Mouse (Mus musculus) kidney, postnatal 36 days (tissue): ENCODE measurements at regions not wholly inside any gene's neighbourhood (a gene's known extent, or its start where the extent isn't known, plus 50 kb on each side); places are given as distances from the start of the nearest gene placed in this dataset.

Source experiments
- DNase-seq, 2 experiments: peaks; one replicate each; pipeline ENCODE4 v3.0.0; 2021 to 2022; ENCODE audit warnings: mixed read lengths in 2 of 2

DNA sequence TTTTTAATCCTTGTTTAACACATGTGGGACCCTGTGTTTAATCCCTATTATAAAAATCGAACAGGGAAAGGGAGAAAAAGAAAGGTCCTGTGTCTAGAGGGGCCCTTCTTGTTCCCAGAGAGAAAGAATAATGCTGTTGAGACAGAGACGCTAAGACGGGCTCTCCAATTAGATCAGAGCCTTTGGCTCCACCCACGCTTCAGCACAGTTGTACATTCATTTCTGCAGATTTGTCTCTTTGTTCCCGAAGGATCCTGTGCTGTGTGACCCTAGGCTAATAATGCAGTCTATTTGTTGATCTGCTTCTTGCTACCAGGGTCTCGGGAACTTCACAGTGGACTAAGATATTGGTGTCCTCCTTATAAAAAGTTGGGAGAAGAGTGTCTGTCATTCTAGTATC lies 92.0 kb downstream of the Cdc5l start:
- DNase-seq: no peak

DNA sequence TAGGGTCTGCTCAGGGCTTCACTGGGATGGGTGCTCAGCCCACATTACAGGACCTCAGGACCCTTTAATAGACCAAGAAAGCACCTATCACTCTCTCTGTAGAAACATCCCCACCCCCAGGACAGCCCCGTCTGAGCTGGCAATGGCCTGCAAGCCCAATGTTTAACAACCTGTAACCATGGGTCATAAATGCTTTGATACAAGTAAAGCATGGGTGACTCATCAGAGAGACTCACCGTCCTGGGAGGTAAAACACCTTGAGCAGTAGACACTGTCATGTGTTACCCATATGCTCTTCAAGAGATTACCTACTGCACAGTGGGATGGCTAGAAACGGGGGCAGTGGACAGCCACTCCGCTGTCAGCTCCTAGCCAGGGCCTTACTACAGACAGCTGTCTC lies 92.7 kb downstream of the Cdc5l start:
- DNase-seq: no peak

DNA sequence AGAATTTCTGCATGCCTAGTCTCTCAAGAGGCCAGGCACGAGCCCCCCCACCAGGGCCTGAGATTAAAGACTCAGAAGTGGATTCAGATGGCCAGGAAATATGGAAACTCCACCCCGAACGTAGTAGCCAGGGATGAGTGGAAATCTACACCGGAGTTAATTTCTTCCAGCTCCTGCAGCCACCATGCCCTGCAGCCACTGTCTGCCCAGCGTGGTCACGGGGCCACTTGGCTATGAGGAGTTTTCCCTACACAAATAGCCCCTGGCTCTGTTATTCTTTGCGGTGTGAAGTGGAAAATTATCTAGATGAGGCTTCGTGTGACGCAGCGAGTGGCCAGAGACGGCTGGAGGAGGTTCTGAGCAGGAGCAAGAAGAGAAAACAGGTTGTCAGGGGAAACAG lies 94.3 kb downstream of the Cdc5l start:
- no peak for DNase-seq

DNA sequence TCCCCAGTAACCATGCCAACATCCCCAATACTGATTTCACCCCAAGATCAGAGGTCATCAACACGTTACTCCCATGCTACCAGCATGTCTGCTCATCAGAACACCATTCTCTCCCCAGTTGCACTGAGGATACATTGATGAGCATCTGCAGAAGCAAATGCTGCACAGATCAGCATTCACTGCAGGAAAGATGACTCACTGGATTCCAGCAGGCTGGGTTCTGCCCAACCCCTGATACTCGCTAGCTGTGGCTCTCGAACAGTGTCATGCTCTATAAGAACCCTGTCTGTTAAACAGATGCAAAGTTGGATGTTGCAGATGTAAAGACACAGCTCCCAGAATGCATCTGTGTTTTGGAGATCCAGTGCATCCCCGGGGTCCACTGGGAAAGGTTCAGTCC lies 95.5 kb downstream of the Cdc5l start:
- no peak for DNase-seq

DNA sequence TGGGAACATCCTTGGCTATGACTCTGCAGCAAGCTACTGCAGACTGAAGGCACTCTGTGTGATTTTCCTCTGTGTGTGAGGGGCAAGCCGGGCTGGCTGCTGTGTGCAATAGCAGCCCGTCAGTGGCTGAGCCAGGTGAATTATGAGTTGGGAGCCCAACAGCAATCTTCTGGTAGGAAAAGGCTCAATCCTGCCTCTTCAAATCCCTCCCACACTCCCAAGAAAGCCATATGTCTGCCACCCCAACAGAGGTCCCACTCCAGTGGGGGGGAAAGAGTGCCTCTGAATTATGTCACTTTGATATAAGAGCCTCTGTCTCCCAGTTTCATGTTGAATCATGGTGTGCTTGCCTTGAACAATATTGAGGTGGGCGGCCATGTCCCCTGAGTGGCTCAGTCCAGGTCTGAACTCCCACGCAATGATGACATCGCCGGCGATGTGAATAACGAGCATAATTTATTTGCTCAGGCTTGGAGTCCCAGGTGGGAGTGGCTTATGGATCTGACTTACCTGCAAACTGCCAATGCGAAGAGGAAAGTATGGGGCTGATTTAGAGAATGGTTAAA lies 97.9 kb downstream of the Cdc5l start:
- DNase-seq: no peak

DNA sequence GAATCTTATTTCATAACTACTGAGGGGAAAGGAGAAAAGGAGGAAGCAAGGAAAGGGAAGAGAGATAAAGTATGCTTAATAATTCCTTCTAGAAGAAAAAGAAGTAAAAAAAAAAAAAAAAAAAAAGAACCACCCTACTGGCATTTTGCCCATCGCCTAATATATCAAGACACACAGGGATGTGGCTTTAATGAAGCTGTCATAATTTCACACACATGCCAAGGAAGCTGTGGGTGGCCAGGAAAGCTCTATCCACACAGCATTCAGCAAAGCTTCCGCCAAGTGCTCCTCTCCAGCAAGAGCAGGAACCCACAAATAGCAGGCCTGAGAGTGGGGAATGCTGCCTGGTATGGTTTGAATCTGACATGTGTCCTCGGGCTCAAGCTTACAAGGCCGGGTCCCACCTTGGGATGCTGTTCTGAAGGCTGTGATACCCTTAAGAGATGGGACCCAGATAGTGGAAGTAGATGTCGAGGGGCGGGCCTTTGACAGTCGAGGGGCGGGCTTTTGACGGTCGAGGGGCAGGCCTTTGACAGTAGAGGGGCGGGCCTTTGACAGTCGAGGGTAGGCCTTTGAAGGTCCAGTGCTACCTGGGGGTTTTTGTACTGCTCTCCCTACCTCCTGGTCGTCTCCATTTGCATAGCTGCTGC lies 98.7 kb downstream of the Cdc5l start:
- no peak for DNase-seq

DNA sequence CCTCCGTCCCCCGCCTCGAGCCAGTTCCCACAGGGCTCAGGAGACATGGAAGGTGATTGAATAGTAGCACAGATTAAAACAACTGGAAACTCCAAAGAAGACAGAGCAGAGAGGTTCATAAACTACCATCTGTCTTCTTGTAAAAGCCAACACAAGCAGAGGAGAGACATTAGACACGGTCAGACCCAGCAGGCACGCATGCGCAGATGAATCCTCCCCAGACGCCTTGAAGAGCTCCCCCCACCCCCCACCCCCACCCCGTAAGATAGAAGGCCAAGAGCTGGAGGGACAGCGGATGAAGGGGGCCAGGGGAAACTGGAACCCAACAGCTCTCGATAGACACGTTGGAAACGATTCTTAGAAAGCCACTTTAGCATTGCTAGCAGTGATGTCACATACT lies 101.2 kb downstream of the Cdc5l start:
- no peak for DNase-seq

DNA sequence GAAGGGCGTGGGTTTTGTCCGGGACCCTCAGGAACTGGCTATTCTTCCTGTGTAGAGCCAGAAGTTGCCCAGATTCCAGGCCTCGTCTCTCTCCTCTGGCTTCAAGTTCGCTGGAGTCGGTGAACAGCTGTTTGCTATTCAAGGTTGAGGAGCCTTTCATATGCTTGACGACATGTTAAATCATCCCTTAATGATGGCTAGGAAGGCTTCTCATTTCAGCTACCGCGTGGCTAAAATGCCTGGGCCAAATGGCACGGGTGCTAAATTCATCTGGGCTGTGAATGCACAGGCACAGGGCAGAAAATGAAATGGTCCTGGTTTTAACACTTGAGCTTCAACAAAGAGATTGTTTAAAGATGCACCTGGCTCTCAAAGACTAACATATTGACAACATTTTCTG lies 104.3 kb downstream of the Cdc5l start:
- DNase-seq: no peak

DNA sequence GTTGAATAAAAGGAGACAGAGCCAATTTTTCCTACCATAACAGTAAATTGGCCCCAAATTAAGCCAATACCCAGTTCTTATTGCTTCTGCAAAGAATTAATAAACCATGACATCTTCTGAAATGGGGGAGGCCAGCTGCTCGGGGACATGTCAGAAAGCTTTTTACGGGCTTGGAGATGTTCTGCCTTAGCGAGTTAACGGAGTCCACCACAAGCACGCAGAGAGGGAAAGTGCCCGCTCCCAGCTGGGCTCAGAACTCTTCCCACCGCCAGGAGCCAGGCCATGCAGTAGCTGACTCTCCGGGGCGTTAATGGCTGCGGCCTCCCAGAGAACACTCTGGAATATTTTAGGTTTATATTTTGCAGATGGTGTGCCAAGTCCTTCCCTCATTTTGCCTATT lies 106.8 kb downstream of the Cdc5l start:
- DNase-seq: no peak

DNA sequence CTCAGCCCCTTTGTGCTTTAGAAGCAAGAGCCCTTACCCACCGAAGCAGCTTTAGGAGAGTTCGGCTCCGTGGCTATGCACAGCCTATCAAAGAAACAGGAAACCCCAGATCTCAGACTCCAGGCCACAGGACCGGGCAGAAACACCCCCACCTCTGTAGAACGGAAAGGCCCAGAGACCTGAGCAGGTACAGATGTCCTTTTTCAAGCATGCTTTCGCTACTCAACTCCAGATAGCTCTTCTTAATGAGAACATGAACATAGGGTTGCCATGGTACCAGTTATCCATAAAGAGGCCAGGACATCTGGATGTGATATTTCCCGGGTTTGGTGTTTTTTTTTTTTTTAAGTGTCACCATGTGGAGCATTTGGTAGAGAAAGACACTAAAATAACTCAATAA lies 107.4 kb downstream of the Cdc5l start:
- DNase-seq: no peak

DNA sequence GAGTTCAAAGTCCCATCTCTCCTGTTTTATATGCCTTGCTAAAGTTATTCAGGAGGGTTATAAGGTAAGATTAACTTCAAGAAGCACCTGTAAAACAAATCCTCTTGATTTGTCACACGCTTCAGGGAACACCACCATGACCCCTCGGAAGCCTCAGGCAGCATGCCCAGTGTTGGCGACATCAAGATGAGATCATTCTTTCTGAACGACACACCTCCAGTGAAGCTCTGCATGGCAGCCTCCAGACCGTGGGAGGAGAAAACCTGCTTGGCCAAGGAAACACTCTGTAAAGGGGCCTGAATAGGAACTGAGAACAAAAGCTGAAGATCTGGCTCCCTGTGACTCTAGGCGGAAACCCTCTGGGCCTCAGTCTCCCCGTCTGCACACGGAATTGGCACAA lies 110.7 kb downstream of the Cdc5l start:
- DNase-seq: peak; percentile 19 to 57

DNA sequence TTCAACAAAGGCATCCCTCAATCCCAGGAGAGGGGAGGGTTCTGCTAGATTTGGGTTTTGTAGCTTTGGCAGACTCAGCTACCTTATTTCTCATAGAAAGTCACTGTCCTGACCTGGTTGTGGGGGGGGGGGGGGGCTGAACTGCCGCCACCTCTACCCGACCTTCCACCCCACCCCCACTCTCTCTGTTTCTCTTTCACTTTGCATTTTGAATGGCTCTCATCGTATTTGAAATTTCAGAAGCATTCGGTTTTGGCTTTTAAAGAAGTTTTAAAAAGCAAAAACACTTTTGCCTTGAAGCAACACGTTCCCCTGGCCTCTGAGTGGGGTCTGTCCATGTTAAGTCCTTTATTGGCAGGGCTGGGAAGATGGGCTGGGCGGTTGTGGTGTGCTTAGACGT lies 113.5 kb downstream of the Cdc5l start:
- DNase-seq: no peak

DNA sequence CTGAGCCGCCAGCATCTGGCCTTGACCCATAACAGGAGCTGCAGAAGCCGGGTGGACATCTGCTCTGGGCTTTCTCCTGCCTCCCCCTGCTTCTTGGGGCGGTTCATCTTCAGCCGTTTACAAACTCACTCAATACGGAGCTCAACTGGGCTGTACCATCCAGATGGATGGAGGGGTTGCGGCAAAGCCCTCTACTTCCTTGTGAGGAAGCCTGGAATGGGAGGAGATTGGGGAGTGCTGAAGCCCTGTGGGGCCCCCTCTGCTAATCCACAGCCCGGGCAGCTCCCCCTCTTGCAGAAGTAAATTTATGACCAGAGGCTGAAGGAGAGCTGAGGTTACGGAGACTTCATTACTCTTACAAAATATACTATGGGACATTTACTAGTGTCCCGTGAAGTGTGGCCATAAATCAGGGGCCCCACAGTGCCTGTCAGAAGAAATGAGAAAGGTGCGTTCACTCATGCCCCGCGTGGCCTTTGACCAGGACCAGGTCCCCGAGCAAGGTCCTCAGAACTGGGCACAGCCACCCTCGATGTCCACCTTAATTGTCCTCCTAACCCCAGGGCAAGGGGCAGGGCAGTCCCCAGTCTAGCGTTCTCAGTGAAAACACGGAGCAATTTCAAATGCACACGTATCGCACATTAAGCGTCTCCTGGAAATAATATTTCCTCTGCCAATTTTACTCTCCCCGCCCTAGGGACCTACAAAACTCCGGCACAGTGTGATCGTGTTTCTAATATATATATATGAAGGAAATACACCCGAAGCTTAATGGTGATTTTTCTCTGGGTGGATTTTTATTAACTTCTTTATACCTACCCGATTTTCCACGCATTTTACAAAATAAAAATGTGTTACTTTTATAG lies 115.1 kb downstream of the Cdc5l start:
- peak; percentile 52 to 72 for DNase-seq

DNA sequence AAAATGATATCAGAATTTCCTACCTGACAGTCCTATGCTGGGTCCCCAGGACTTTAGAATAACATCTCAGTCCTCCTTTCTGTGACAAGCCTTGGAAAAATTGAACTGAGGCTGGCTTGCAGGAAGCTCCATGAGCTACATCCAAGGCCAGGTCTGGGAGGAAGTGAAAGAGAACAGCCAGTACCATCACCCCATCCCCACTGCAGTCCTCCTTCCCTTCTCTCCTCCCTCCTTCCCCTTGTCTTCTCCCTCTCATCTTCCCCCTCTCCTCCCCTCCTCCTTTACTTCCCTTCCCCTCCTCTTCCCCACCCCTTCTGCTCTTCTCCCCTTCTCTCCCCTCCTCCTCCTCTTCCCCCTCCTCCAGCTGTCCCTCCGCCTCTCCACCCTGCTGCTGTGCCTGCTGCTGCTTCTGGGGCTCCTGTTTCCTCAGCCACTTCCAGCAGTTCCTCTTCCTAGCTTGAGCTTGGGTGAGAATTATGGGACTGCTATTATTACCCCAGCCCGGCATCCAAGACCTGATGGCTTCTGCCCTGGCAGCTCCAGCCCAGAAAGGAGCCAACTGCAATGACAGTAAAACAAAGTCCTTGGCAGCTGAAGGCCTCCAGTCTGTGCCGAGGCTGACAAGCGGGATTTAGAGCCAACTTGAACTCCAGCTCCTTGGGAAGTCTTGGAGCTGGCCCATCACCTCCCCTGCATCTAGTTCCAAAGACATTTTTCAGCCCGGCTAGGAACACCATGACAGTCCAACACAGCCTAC lies 120.8 kb downstream of the Cdc5l start:
- DNase-seq: peak; percentile 28 to 33

DNA sequence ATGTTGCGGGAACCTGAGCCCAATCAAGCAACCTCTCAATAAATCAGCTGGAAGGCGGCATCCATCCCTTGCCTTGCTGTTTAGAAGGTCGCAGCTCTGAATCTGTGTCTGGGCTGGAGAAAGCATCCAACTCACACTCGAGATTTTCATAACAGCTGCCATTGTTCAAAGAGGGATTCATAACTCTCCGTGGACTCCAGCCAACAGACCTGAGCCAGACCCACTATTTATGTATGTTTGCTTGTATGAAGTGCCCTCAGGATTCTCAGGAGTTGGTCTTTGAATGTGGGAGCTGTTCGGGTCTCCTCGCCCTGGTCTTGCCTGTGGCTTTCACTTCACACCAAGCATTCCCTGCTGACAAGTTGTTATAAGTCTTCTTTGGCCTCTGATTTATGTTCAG lies 127.0 kb downstream of the Cdc5l start:
- no peak for DNase-seq

DNA sequence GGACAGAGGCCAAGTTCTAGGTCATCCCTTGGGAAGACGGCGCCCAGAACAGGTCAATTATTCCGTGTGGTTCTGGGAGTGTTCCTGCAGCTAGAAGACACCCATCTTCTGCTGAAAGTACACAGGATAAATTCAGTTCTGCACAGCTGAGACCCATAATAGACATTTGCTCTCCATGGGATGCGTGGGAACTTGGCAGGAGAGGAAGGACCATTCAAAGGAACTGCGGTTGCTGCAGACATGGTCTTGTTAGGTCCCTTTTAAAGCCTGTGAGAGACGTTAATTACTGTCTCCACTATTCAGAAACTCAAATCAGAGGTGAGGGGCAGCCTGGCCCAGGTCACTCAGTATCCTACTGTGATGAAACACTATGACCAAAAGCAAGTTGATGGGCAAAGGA lies 130.4 kb downstream of the Cdc5l start:
- no peak for DNase-seq

DNA sequence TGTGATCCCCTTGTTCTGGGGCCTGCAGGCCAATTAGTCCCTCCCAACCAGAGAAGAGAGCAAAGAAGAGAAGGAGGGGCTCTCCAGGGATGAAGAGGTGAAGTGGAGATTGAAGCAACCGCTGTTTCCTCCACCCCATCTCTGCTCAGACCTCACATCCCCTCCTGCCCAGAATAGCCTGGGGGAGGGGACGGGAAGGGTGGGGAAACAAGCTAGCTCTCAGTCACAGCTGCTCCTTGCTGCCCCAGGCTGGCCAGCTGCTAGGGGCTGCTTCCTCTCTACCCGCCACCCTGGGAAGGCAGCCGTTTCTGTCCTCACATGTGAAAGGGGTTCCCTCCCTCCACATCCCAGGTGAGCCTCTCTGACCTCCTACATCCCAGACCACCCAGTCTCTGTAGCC lies 135.2 kb downstream of the Cdc5l start:
- no peak for DNase-seq

DNA sequence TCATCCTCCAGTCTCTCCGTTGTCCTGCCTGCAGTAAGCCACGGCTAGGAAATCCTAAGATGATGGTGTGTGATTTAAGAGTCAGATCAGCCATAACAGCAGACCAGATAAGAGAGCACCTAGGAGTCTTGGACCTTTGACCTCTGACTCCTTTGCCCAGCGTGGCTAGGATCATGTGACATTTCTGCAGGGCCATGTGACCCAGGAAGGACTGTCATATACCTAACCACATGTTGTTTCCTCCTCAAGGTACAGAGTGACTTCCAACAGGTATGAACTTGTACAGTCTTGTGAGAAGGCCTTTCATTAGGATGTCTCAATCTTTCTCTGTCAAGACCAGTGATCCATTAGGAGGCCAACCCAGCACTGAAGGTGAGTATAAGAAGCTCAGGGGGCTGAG lies 135.7 kb downstream of the Cdc5l start:
- no peak for DNase-seq

DNA sequence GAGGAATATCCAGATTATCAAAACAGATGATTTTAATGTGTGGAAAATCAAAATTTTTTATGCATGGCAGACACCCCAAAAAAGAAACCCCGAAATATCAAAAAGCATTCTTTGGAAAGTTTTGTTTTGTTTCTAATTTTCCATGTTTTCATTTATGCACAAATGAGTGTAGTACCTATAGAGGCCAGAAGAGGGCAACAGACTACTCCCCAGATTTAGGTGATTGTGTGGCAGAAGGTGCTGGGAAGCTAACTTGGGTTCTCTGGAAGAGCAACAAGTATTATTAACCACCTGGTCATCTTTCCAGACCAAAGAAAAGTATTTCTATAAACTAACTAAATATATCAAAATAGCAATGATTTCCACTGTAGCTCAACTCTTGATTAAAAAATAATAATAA lies 137.2 kb downstream of the Cdc5l start:
- DNase-seq: no peak

DNA sequence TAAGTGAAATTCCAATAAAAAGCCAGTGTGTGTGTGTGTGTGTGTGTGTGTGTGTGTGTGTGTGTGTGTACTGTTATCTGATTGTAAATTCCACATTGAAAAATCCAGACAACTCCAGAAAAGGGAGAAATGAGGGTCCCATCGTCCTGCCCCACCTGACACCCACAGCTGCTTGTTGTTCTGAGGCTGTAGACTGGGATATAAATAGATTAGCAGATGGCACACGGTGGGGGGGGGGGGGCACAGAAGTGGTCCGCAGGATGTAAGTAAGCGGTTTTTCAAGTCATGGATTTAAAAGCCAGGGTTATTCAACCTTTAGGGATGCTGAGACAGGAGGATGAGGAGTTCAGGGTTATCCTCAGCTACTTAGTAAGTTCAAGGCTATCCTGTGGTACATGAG lies 138.7 kb downstream of the Cdc5l start:
- DNase-seq: no peak

DNA sequence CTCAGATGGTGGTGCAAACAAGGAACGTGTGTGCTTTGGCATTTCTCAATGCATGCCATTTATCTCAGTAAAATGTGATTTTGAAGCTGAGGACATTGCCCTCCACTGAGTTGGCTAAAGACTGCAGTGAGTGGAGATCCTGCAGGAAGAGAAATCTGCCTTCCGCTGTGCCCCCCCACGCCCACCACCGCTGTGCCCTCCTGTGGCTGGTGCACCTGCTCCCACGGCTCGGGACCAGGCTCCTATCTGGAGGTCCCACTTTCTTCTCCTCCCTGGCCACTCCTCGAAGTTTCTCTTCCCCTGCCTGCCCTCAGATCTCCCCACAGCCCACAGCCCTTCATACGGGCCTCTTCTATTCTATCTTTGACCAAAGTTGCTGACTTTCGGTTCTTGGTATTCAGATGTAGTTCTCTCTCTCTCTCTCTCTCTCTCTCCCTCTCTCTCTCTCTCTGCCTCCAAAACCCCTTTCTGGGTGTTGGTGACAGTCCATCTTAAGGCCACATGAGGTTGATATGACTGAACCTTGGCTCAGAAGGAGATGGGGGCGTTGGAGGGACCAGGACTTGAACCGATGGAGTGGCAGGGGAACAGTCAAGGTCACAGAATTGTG lies 139.2 kb downstream of the Cdc5l start:
- DNase-seq: no peak

DNA sequence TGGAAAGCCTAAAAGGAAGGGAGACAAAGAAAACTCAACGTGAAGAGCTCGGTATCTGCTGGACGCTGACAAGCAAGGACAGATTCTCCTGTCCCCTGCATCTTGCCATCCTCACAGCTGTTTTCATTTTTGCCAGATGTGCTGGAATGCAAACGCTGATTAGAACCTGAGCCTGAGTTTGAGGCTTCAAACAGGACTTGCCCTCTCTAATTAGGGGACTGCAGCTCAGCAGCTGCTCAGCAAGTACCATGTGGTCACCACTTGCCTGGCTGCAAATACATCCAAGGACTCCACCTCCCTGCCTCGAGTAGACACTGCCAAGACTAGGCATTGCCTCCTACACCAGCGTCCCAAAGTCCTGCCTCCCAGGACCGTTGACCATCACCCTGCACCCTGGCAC lies 140.7 kb downstream of the Cdc5l start:
- no peak for DNase-seq

DNA sequence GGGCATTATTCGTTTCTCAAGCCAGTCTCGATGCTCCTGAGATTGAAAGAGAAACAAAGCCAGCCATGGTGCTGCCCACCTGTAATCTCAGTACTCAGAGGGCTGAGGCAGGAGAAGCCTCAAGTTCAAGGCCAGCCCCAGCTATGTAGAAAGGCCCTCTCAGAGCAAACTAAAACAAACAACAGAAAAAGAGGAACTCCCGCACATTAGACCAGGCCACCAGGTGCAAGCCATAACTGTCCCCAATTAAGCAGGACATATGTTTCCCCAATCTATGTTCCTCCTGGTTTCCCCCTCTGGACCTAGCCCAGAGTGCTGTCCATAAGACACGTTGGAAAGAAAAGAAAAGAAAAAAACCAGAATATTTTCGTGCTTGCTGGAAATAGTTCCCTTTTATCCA lies 142.5 kb downstream of the Cdc5l start:
- no peak for DNase-seq
